Mouse (Mus musculus): Measurements from ENCODE around the gene Gm49368. TPM values are rescaled to one million over a fixed set of nuclear protein-coding genes. Genes with fewer than 3 reads are reported as not detected.
"Not testable (repeated sequence)": the region's sequence is repeated elsewhere in the genome, so short reads cannot be mapped to it uniquely, and the experiment has no call there.

Gm49368 gene
- polyA plus RNA-seq, 1 experiment from 2014 or later, result not detected

- no peak overlapping the region for H3K9ac ChIP-seq
- H3K4me3 ChIP-seq, result no peak overlapping the region
- no peaks in the 10 kb centered on the region for H3K36me3 ChIP-seq
- H3K27ac ChIP-seq, result no peak overlapping the region
- no peaks in the 10 kb centered on the region for H3K4me1 ChIP-seq
- whole genome bisulfite sequencing, result 96% methylated on average over 6 of the region's 6 CpGs
- no peaks in the 10 kb centered on the region for H3K9me3 ChIP-seq
- H3K27me3 ChIP-seq, result no peaks in the 10 kb centered on the region
- no peak overlapping the region for H3K4me2 ChIP-seq (replicated peaks)
- no peak for ATAC-seq (ENCODE audit: insufficient number of reproducible peaks, insufficient read depth, low FRiP score, low TSS enrichment)
Measured at GRCm38 (mm10) chr7:128139611-128140010, 77.1 kb downstream of the Gm49368 start.

GRCm38 (mm10) chr7:128150970-128151369 is 88.5 kb downstream of the Gm49368 start:
- H3K27me3 ChIP-seq, result no peaks in the 10 kb centered on the region
- H3K9me3 ChIP-seq, result no peaks in the 10 kb centered on the region
- no peak overlapping the region for H3K4me2 ChIP-seq (replicated peaks)
- H3K27ac ChIP-seq, result no peak overlapping the region
- H3K9ac ChIP-seq, result no peak overlapping the region
- no peak for ATAC-seq (ENCODE audit: insufficient number of reproducible peaks, insufficient read depth, low FRiP score, low TSS enrichment)
- no peaks in the 10 kb centered on the region for H3K36me3 ChIP-seq
- H3K4me1 ChIP-seq, result no peaks in the 10 kb centered on the region
- H3K4me3 ChIP-seq, result no peak overlapping the region
- 93% methylated on average over 8 of the region's 8 CpGs for WGBS

GRCm38 (mm10) chr7:128154076-128154475 is 91.6 kb downstream of the Gm49368 start, which contains the start of gene Itgad:
Gene Itgad, plus strand, starts transcription at chr7:128154376.
- H3K4me1 ChIP-seq, result no peaks in the 10 kb centered on the region
- no peak for ATAC-seq (ENCODE audit: insufficient number of reproducible peaks, insufficient read depth, low FRiP score, low TSS enrichment)
- H3K9ac ChIP-seq, result no peak within 1 kb of the TSS
- no peaks in the 10 kb centered on the region for H3K27me3 ChIP-seq
- no peak within 1 kb of the TSS for H3K27ac ChIP-seq
- H3K9me3 ChIP-seq, result no peaks in the 10 kb centered on the region
- no peak within 1 kb of the TSS for H3K4me2 ChIP-seq (replicated peaks)
- 91% methylated on average over 21 of the region's 21 CpGs for WGBS
- H3K36me3 ChIP-seq, result no peaks in the 10 kb centered on the region
- H3K4me3 ChIP-seq, result no peak within 1 kb of the TSS

- Histone ChIP-seq H3K9ac (no peak overlapping the region), H3K4me2 (replicated peaks) (no peak overlapping the region), H3K4me1 (no peaks in the 10 kb centered on the region), H3K4me3 (no peak overlapping the region), H3K36me3 (no peaks in the 10 kb centered on the region), H3K9me3 (no peaks in the 10 kb centered on the region), H3K27me3 (no peaks in the 10 kb centered on the region), H3K27ac (no peak overlapping the region)
- WGBS, result 71% methylated on average over 10 of the region's 10 CpGs
- ATAC-seq (ENCODE audit: insufficient number of reproducible peaks, insufficient read depth, low FRiP score, low TSS enrichment), result no peak
Measured at GRCm38 (mm10) chr7:128154924-128155323, 92.4 kb downstream of the Gm49368 start.

GRCm38 (mm10) chr7:128158688-128159354 is 96.3 kb downstream of the Gm49368 start:
- not testable (repeated sequence) for ATAC-seq (ENCODE audit: insufficient number of reproducible peaks, insufficient read depth, low FRiP score, low TSS enrichment); H3K36me3 ChIP-seq; H3K27ac ChIP-seq; H3K4me2 ChIP-seq (replicated peaks); H3K4me3 ChIP-seq; H3K4me1 ChIP-seq; H3K9me3 ChIP-seq; H3K27me3 ChIP-seq; H3K9ac ChIP-seq
- WGBS, result 81% methylated on average over 8 of the region's 8 CpGs

GRCm38 (mm10) chr7:128164001-128164400 is 101.5 kb downstream of the Gm49368 start:
- 96% methylated on average over 4 of the region's 4 CpGs for WGBS
- Histone ChIP-seq H3K36me3 (no peaks in the 10 kb centered on the region), H3K4me2 (replicated peaks) (no peak overlapping the region), H3K27ac (no peak overlapping the region), H3K4me1 (no peaks in the 10 kb centered on the region), H3K4me3 (no peak overlapping the region), H3K9me3 (no peaks in the 10 kb centered on the region), H3K9ac (no peak overlapping the region), H3K27me3 (no peaks in the 10 kb centered on the region)
- ATAC-seq (ENCODE audit: insufficient number of reproducible peaks, insufficient read depth, low FRiP score, low TSS enrichment), result no peak

- H3K4me3 ChIP-seq, result no peak overlapping the region
- H3K4me1 ChIP-seq, result no peaks in the 10 kb centered on the region
- no peak overlapping the region for H3K9ac ChIP-seq
- 92% methylated on average over 7 of the region's 7 CpGs for WGBS
- H3K27ac ChIP-seq, result no peak overlapping the region
- no peaks in the 10 kb centered on the region for H3K27me3 ChIP-seq
- H3K9me3 ChIP-seq, result no peaks in the 10 kb centered on the region
- H3K36me3 ChIP-seq, result no peaks in the 10 kb centered on the region
- H3K4me2 ChIP-seq (replicated peaks), result no peak overlapping the region
- ATAC-seq (ENCODE audit: insufficient number of reproducible peaks, insufficient read depth, low FRiP score, low TSS enrichment), result no peak
Measured at GRCm38 (mm10) chr7:128166391-128166790, 103.9 kb downstream of the Gm49368 start.

- H3K9ac ChIP-seq, result no peak overlapping the region
- H3K4me2 ChIP-seq (replicated peaks), result no peak overlapping the region
- no peak overlapping the region for H3K4me3 ChIP-seq
- 71% methylated on average over 3 of the region's 3 CpGs for WGBS
- no peaks in the 10 kb centered on the region for H3K36me3 ChIP-seq
- H3K4me1 ChIP-seq, result no peaks in the 10 kb centered on the region
- H3K27ac ChIP-seq, result no peak overlapping the region
- no peaks in the 10 kb centered on the region for H3K27me3 ChIP-seq
- no peaks in the 10 kb centered on the region for H3K9me3 ChIP-seq
- ATAC-seq (ENCODE audit: insufficient number of reproducible peaks, insufficient read depth, low FRiP score, low TSS enrichment), result no peak
Measured at GRCm38 (mm10) chr7:128169996-128170395, 107.5 kb downstream of the Gm49368 start.

Other genes starting within 250 kb of the Gm49368 start
- gene Stx4a, start 238.4 kb upstream of the Gm49368 start, polyA plus RNA-seq (2016; fragmentation: Nextera tagmentation; extraction: Ambion mirVana), result 36.1 and 41.5 TPM in 2 replicates
- gene Stx1b, start 238.1 kb upstream of the Gm49368 start, polyA plus RNA-seq (2016; fragmentation: Nextera tagmentation; extraction: Ambion mirVana), result 9.1 and 10.0 TPM in 2 replicates
- gene Zfp646, start 186.5 kb upstream of the Gm49368 start, polyA plus RNA-seq (2016; fragmentation: Nextera tagmentation; extraction: Ambion mirVana), result 15.6 and 16.2 TPM in 2 replicates
- 31.8 and 32.9 TPM in 2 replicates for gene Zfp668, start 185.9 kb upstream of the Gm49368 start, polyA plus RNA-seq (2016; fragmentation: Nextera tagmentation; extraction: Ambion mirVana)
- 1.2 and 1.3 TPM in 2 replicates for gene Prss53, start 171.7 kb upstream of the Gm49368 start, polyA plus RNA-seq (2016; fragmentation: Nextera tagmentation; extraction: Ambion mirVana)
- gene Gm21974, start 167.2 kb upstream of the Gm49368 start, polyA plus RNA-seq (2016; fragmentation: Nextera tagmentation; extraction: Ambion mirVana), result not detected in 2 replicates
- 88.6 and 93.5 TPM in 2 replicates for gene Vkorc1, start 167.1 kb upstream of the Gm49368 start, polyA plus RNA-seq (2016; fragmentation: Nextera tagmentation; extraction: Ambion mirVana)
- gene Bckdk, start 158.6 kb upstream of the Gm49368 start, polyA plus RNA-seq (2016; fragmentation: Nextera tagmentation; extraction: Ambion mirVana), result 86.9 and 88.2 TPM in 2 replicates
- 50.9 and 53.7 TPM in 2 replicates for gene Kat8, start 150.2 kb upstream of the Gm49368 start, polyA plus RNA-seq (2016; fragmentation: Nextera tagmentation; extraction: Ambion mirVana)
- 8.3 and 8.4 TPM in 2 replicates for gene Prss8, start 132.6 kb upstream of the Gm49368 start, polyA plus RNA-seq (2016; fragmentation: Nextera tagmentation; extraction: Ambion mirVana)
- 10.5 and 11.2 TPM in 2 replicates for gene Prss36, start 116.0 kb upstream of the Gm49368 start, polyA plus RNA-seq (2016; fragmentation: Nextera tagmentation; extraction: Ambion mirVana)
- 582 and 594 TPM in 2 replicates for gene Fus, start 95.2 kb upstream of the Gm49368 start, polyA plus RNA-seq (2016; fragmentation: Nextera tagmentation; extraction: Ambion mirVana)
- gene Pycard, start 68.8 kb upstream of the Gm49368 start, polyA plus RNA-seq (2016; fragmentation: Nextera tagmentation; extraction: Ambion mirVana), result 11.2 and 13.6 TPM in 2 replicates
- gene Trim72, start 58.7 kb upstream of the Gm49368 start, polyA plus RNA-seq (2016; fragmentation: Nextera tagmentation; extraction: Ambion mirVana), result 0.34 and 0.45 TPM in 2 replicates
- gene Itgam, start within 50 bp of the Gm49368 start, polyA plus RNA-seq (2016; fragmentation: Nextera tagmentation; extraction: Ambion mirVana), result 0.74 and 0.88 TPM in 2 replicates
- gene Itgax, start 66.9 kb downstream of the Gm49368 start, polyA plus RNA-seq (2016; fragmentation: Nextera tagmentation; extraction: Ambion mirVana), result not detected in 2 replicates
- gene Itgad, start 91.7 kb downstream of the Gm49368 start, polyA plus RNA-seq (2016; fragmentation: Nextera tagmentation; extraction: Ambion mirVana), result not detected in 2 replicates
- gene Cox6a2, start 143.7 kb downstream of the Gm49368 start, polyA plus RNA-seq (2016; fragmentation: Nextera tagmentation; extraction: Ambion mirVana), result 4.0 and 7.9 TPM in 2 replicates
- gene Armc5, start 174.7 kb downstream of the Gm49368 start, polyA plus RNA-seq (2016; fragmentation: Nextera tagmentation; extraction: Ambion mirVana), result 18.6 and 18.8 TPM in 2 replicates
- gene 9130023H24Rik, start 175.3 kb downstream of the Gm49368 start, polyA plus RNA-seq (2016; fragmentation: Nextera tagmentation; extraction: Ambion mirVana), result 9.9 and 10.3 TPM in 2 replicates
- gene Tgfb1i1, start 184.1 kb downstream of the Gm49368 start, polyA plus RNA-seq (2016; fragmentation: Nextera tagmentation; extraction: Ambion mirVana), result 44.4 and 47.7 TPM in 2 replicates
- gene Slc5a2, start 203.0 kb downstream of the Gm49368 start, polyA plus RNA-seq (2016; fragmentation: Nextera tagmentation; extraction: Ambion mirVana), result 0.35 TPM in 1 of 2 replicates, not detected in the other
- 26.3 TPM in 2 replicates for gene BC017158, start 235.5 kb downstream of the Gm49368 start, polyA plus RNA-seq (2016; fragmentation: Nextera tagmentation; extraction: Ambion mirVana)

All from embryonic facial prominence, embryonic 12.5 days (tissue).